Mouse (Mus musculus) lung, adult 2 months (tissue): ENCODE results near the gene Lhx4.

Experiments
- CTCF ChIP-seq: fragments of 200-500 bp; IDR thresholded peaks from 2 replicates; pipeline ENCODE4 v1.5.1; 2011; ENCODE audit warnings: mild to moderate bottlenecking, low read length, control low read depth; ENCODE audit not compliant: insufficient read depth
- POLR2A ChIP-seq: fragments of 200-500 bp; IDR thresholded peaks from 2 replicates; pipeline ENCODE4 v1.6.1; 2011; ENCODE audit warnings: low read depth, mild to moderate bottlenecking, control low read depth, low read length, borderline replicate concordance; ENCODE audit errors: extremely low read depth

DNA sequence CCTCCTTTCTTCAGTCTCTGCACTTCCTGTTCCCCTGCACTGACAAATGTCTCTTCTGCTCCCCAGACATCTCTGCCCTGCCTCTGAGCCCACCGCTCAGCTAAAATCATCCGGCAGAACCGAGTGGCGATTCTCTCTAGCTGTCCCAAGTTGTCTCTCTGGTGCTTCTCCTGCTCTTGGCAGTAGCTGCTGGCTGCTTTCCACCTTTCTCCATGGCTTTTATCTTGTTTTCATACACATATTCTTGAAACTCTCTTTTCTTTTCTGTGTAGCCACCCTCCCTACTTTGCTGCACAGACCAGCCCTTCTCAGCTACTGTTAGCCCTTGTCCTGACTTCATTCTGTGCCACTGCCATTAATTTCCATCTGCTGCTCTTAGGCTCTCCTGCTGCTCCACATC is 45.9 kb upstream of the Lhx4 start:
- TF ChIP-seq CTCF = no peak
- TF ChIP-seq POLR2A = no peak
